Mouse (Mus musculus) megakaryocyte, embryonic 14.5 days (primary cell): ENCODE data around the gene Cx3cr1.

ENCODE experiments used
- FLI1 ChIP-seq: IDR thresholded peaks from 2 replicates; pipeline ENCODE4 v1.6.1; 2012; ENCODE audit warnings: low read length, inconsistent platforms, mixed read lengths
- GATA1 ChIP-seq: IDR thresholded peaks from 3 replicates; pipeline ENCODE4 v1.6.1; 2012; ENCODE audit warnings: mixed read lengths, low read length, inconsistent platforms, borderline replicate concordance

GRCm38 (mm10) chr9:119999636-120000035, 70.0 kb downstream of the Cx3cr1 start:
- TF ChIP-seq FLI1: no peak
- no peak for TF ChIP-seq GATA1
